Mouse (Mus musculus) embryonic facial prominence, embryonic 13.5 days (tissue): ENCODE results near the gene Gm9903. TPM values are rescaled to one million over a fixed set of nuclear protein-coding genes. Genes with fewer than 3 reads are reported as not detected.

Experiments used
- ATAC-seq: fragments of 200-750 bp; cut with Nextera tagmentation; 2 replicates; pipeline ENCODE4 v1.8.0; 2017; ENCODE audit warnings: low read depth; ENCODE audit not compliant: insufficient number of reproducible peaks, insufficient read depth, low FRiP score, low TSS enrichment
- H3K27ac ChIP-seq: fragments of 300-500 bp; sonication (generic); 2 replicates; pipeline ENCODE4 v1.5.1; 2015; ENCODE audit warnings: moderate library complexity, mild to moderate bottlenecking, inconsistent platforms
- H3K27me3 ChIP-seq: fragments of 300-500 bp; sonication (generic); 2 replicates; pipeline ENCODE4 v1.6.1; 2015; ENCODE audit warnings: mild to moderate bottlenecking, inconsistent platforms
- H3K36me3 ChIP-seq: fragments of 300-500 bp; sonication (generic); 2 replicates; pipeline ENCODE4 v1.6.1; 2015; ENCODE audit warnings: mild to moderate bottlenecking, inconsistent platforms
- H3K4me1 ChIP-seq: fragments of 300-500 bp; sonication (generic); 2 replicates; pipeline ENCODE4 v1.6.1; 2015; ENCODE audit warnings: inconsistent platforms
- H3K4me2 ChIP-seq: fragments of 300-500 bp; sonication (generic); 2 replicates; pipeline ENCODE4 v1.6.1; 2015; ENCODE audit warnings: moderate library complexity, mild to moderate bottlenecking, inconsistent platforms
- H3K4me3 ChIP-seq: fragments of 300-500 bp; sonication (generic); 2 replicates; pipeline ENCODE4 v1.5.1; 2015; ENCODE audit warnings: mild to moderate bottlenecking, inconsistent platforms
- H3K9ac ChIP-seq: fragments of 300-500 bp; sonication (generic); 2 replicates; pipeline ENCODE4 v1.6.1; 2015; ENCODE audit warnings: mild to moderate bottlenecking, inconsistent platforms
- H3K9me3 ChIP-seq: fragments of 300-500 bp; sonication (generic); 2 replicates; pipeline ENCODE4 v1.6.1; 2016; ENCODE audit warnings: inconsistent platforms
- WGBS: fragments of 180-500 bp; shearing (Covaris S2); methylation state at CpG from one replicate; pipeline ENCODE4 v1.1.7; 2015; ENCODE audit warnings: mixed read lengths; 5-methylcytosine and 5-hydroxymethylcytosine counted together
- polyA plus RNA-seq: library from polyadenylated mRNA; unstranded; fragments of >200 nt; fragmentation: Nextera tagmentation; extraction: Ambion mirVana; gene quantifications from 2 replicates; pipeline ENCODE4 v1.2.1, GENCODE M21; 2015

Gene Gm9903
- polyA plus RNA-seq, result 0.38 and 0.44 TPM in 2 replicates

- H3K4me2 ChIP-seq, result peak within 1 kb of the TSS; percentile 81
- H3K36me3 ChIP-seq, result 0 out of 2 replicates have a peak, but pooled peaks cover 1% of the 10 kb centered on the region
- peak within 1 kb of the TSS; percentile 94 for H3K27ac ChIP-seq
- WGBS, result under 1% methylated on average over 83 of the region's 99 CpGs
- peak within 1 kb of the TSS; percentile 66 for H3K4me3 ChIP-seq
- H3K27me3 ChIP-seq, result no peaks in the 10 kb centered on the region
- peak; percentile 93 for ATAC-seq
- H3K9me3 ChIP-seq, result no peaks in the 10 kb centered on the region
- peak within 1 kb of the TSS; percentile 88 for H3K9ac ChIP-seq
- H3K4me1 ChIP-seq, result peaks cover 18% of the 10 kb centered on the region
Observed at GRCm38 (mm10) chr5:33629301-33629987, at the start of gene Gm9903, which contains the start of gene Fam53a. Gene Gm9903 (plus strand): TSS chr5:33629925. Gene Fam53a (minus strand): TSS chr5:33629635.

- no peak for ATAC-seq
- H3K9me3 ChIP-seq, result no peaks in the 10 kb centered on the region
- H3K27me3 ChIP-seq, result no peaks in the 10 kb centered on the region
- H3K4me3 ChIP-seq, result no peak overlapping the region
- no peak overlapping the region for H3K9ac ChIP-seq
- H3K4me2 ChIP-seq, result no peak overlapping the region
- H3K27ac ChIP-seq, result no peak overlapping the region
- no peaks in the 10 kb centered on the region for H3K4me1 ChIP-seq
- 79% methylated on average over 1 of the region's 1 CpGs for WGBS
- H3K36me3 ChIP-seq, result no peaks in the 10 kb centered on the region
Observed at GRCm38 (mm10) chr5:33580336-33580735, 49.4 kb upstream of the Gm9903 start.

- no peak overlapping the region for H3K4me3 ChIP-seq
- no peaks in the 10 kb centered on the region for H3K9me3 ChIP-seq
- 84% methylated on average over 18 of the region's 18 CpGs for WGBS
- H3K9ac ChIP-seq, result no peak overlapping the region
- no peak for ATAC-seq
- H3K27ac ChIP-seq, result no peak overlapping the region
- no peaks in the 10 kb centered on the region for H3K36me3 ChIP-seq
- H3K27me3 ChIP-seq, result no peaks in the 10 kb centered on the region
- no peaks in the 10 kb centered on the region for H3K4me1 ChIP-seq
- H3K4me2 ChIP-seq, result no peak overlapping the region
Observed at GRCm38 (mm10) chr5:33587498-33588058, 42.1 kb upstream of the Gm9903 start.

GRCm38 (mm10) chr5:33588066-33588465 is 41.7 kb upstream of the Gm9903 start:
- H3K27me3 ChIP-seq, result no peaks in the 10 kb centered on the region
- H3K9ac ChIP-seq, result no peak overlapping the region
- H3K9me3 ChIP-seq, result no peaks in the 10 kb centered on the region
- H3K4me1 ChIP-seq, result no peaks in the 10 kb centered on the region
- H3K27ac ChIP-seq, result no peak overlapping the region
- WGBS, result 68% methylated on average over 3 of the region's 3 CpGs
- H3K4me3 ChIP-seq, result no peak overlapping the region
- no peak overlapping the region for H3K4me2 ChIP-seq
- no peak for ATAC-seq
- no peaks in the 10 kb centered on the region for H3K36me3 ChIP-seq

- H3K27me3 ChIP-seq, result no peaks in the 10 kb centered on the region
- 71% methylated on average over 5 of the region's 5 CpGs for WGBS
- no peak for ATAC-seq
- H3K9ac ChIP-seq, result 0 out of 2 replicates have a peak overlapping the region, but pooled peaks have one; percentile 7
- H3K4me1 ChIP-seq, result no peaks in the 10 kb centered on the region
- H3K9me3 ChIP-seq, result no peaks in the 10 kb centered on the region
- H3K4me3 ChIP-seq, result no peak overlapping the region
- H3K4me2 ChIP-seq, result no peak overlapping the region
- no peaks in the 10 kb centered on the region for H3K36me3 ChIP-seq
- H3K27ac ChIP-seq, result no peak overlapping the region
Observed at GRCm38 (mm10) chr5:33589221-33589888, 40.4 kb upstream of the Gm9903 start.

GRCm38 (mm10) chr5:33593620-33594019 is 36.1 kb upstream of the Gm9903 start:
- no peak overlapping the region for H3K4me3 ChIP-seq
- H3K4me1 ChIP-seq, result no peaks in the 10 kb centered on the region
- peaks cover 12% of the 10 kb centered on the region; the same call in 1 of the 2 replicates for H3K36me3 ChIP-seq
- ATAC-seq, result no peak
- no peak overlapping the region for H3K4me2 ChIP-seq
- 39% methylated on average over 2 of the region's 2 CpGs for WGBS
- no peaks in the 10 kb centered on the region for H3K9me3 ChIP-seq
- H3K9ac ChIP-seq, result no peak overlapping the region
- H3K27me3 ChIP-seq, result no peaks in the 10 kb centered on the region
- H3K27ac ChIP-seq, result no peak overlapping the region

- no peak overlapping the region for H3K4me2 ChIP-seq
- no peaks in the 10 kb centered on the region for H3K27me3 ChIP-seq
- no peak overlapping the region for H3K9ac ChIP-seq
- ATAC-seq, result no peak
- no peaks in the 10 kb centered on the region for H3K9me3 ChIP-seq
- no peak overlapping the region for H3K27ac ChIP-seq
- no peaks in the 10 kb centered on the region for H3K4me1 ChIP-seq
- no peak overlapping the region for H3K4me3 ChIP-seq
- WGBS, result 81% methylated on average over 5 of the region's 5 CpGs
- H3K36me3 ChIP-seq, result peaks cover 75% of the 10 kb centered on the region
Observed at GRCm38 (mm10) chr5:33605314-33605713, 24.4 kb upstream of the Gm9903 start.

- Histone ChIP-seq H3K27me3 (no peaks in the 10 kb centered on the region), H3K27ac (no peak overlapping the region)
- 82% methylated on average over 7 of the region's 7 CpGs for WGBS
Observed at GRCm38 (mm10) chr5:33606631-33607030, 23.1 kb upstream of the Gm9903 start.

GRCm38 (mm10) chr5:33607434-33607833 is 22.3 kb upstream of the Gm9903 start:
- no peaks in the 10 kb centered on the region for H3K27me3 ChIP-seq
- H3K4me3 ChIP-seq, result no peak overlapping the region
- no peaks in the 10 kb centered on the region for H3K9me3 ChIP-seq
- no peak overlapping the region for H3K27ac ChIP-seq
- H3K4me2 ChIP-seq, result no peak overlapping the region
- H3K4me1 ChIP-seq, result no peaks in the 10 kb centered on the region
- no peak for ATAC-seq
- no peak overlapping the region for H3K9ac ChIP-seq
- WGBS, result 95% methylated on average over 15 of the region's 15 CpGs
- peaks cover 80% of the 10 kb centered on the region for H3K36me3 ChIP-seq

More at GRCm38 (mm10) chr5:33606631-33607030, 23.1 kb upstream of the Gm9903 start:
- Histone ChIP-seq H3K36me3 (peaks cover 78% of the 10 kb centered on the region), H3K9me3 (no peaks in the 10 kb centered on the region), H3K4me3 (no peak overlapping the region), H3K4me1 (no peaks in the 10 kb centered on the region), H3K9ac (no peak overlapping the region), H3K4me2 (no peak overlapping the region)
- ATAC-seq, result no peak

GRCm38 (mm10) chr5:33609226-33609625 is 20.5 kb upstream of the Gm9903 start:
- no peak overlapping the region for H3K9ac ChIP-seq
- H3K4me3 ChIP-seq, result no peak overlapping the region
- H3K9me3 ChIP-seq, result no peaks in the 10 kb centered on the region
- no peaks in the 10 kb centered on the region for H3K4me1 ChIP-seq
- H3K4me2 ChIP-seq, result no peak overlapping the region
- H3K27me3 ChIP-seq, result no peaks in the 10 kb centered on the region
- 81% methylated on average over 1 of the region's 1 CpGs for WGBS
- H3K36me3 ChIP-seq, result peaks cover 86% of the 10 kb centered on the region
- ATAC-seq, result no peak
- H3K27ac ChIP-seq, result no peak overlapping the region

- no peak for ATAC-seq
- Histone ChIP-seq H3K4me2 (no peak overlapping the region), H3K36me3 (peaks cover 73% of the 10 kb centered on the region), H3K27me3 (no peaks in the 10 kb centered on the region), H3K27ac (no peak overlapping the region), H3K4me1 (no peaks in the 10 kb centered on the region), H3K4me3 (no peak overlapping the region), H3K9me3 (no peaks in the 10 kb centered on the region), H3K9ac (no peak overlapping the region)
- WGBS, result 94% methylated on average over 1 of the region's 1 CpGs
Observed at GRCm38 (mm10) chr5:33611795-33612194, 17.9 kb upstream of the Gm9903 start.

- WGBS, result 91% methylated on average over 6 of the region's 6 CpGs
Observed at GRCm38 (mm10) chr5:33614391-33614790, 15.3 kb upstream of the Gm9903 start.

More at GRCm38 (mm10) chr5:33614391-33614790, 15.3 kb upstream of the Gm9903 start:
- Histone ChIP-seq H3K9ac (no peak overlapping the region), H3K27ac (no peak overlapping the region), H3K9me3 (no peaks in the 10 kb centered on the region), H3K27me3 (no peaks in the 10 kb centered on the region), H3K4me3 (no peak overlapping the region), H3K36me3 (peaks cover 47% of the 10 kb centered on the region), H3K4me2 (no peak overlapping the region), H3K4me1 (no peaks in the 10 kb centered on the region)
- no peak for ATAC-seq
